Mouse (Mus musculus) cerebellum, adult 11-12 months (tissue): ENCODE data around the gene Abraxas2.
A peak's percentile ranks its signal among the peaks of the same experiment; 100 is the strongest.

Source experiments
- DNase-seq: peaks from one replicate; pipeline ENCODE4 v3.0.0; 2022

Abraxas2 gene

GRCm38 (mm10) chr7:132900826-132901531 lies 42.0 kb downstream of the Abraxas2 start:
- DNase-seq: no peak

- DNase-seq: no peak
These were observed 44.8 kb downstream of the Abraxas2 start for GRCm38 (mm10) chr7:132903796-132904195.

- DNase-seq: no peak
These were observed 62.9 kb downstream of the Abraxas2 start for GRCm38 (mm10) chr7:132921971-132922370.

GRCm38 (mm10) chr7:132925227-132925626 lies 66.2 kb downstream of the Abraxas2 start:
- no peak for DNase-seq

GRCm38 (mm10) chr7:132927201-132927600 lies 68.2 kb downstream of the Abraxas2 start:
- DNase-seq: no peak

GRCm38 (mm10) chr7:132930055-132930454 lies 71.0 kb downstream of the Abraxas2 start:
- DNase-seq: no peak

GRCm38 (mm10) chr7:132930850-132931559 lies 72.0 kb downstream of the Abraxas2 start, which contains the start of gene Zranb1:
Zranb1 (plus strand) TSS chr7:132931142.
- DNase-seq: peak; percentile 99

GRCm38 (mm10) chr7:132931560-132932351 lies 72.7 kb downstream of the Abraxas2 start:
- peak; percentile 62 for DNase-seq

GRCm38 (mm10) chr7:132933331-132933730 lies 74.3 kb downstream of the Abraxas2 start:
- DNase-seq: no peak
